In the genomic region with DNA sequence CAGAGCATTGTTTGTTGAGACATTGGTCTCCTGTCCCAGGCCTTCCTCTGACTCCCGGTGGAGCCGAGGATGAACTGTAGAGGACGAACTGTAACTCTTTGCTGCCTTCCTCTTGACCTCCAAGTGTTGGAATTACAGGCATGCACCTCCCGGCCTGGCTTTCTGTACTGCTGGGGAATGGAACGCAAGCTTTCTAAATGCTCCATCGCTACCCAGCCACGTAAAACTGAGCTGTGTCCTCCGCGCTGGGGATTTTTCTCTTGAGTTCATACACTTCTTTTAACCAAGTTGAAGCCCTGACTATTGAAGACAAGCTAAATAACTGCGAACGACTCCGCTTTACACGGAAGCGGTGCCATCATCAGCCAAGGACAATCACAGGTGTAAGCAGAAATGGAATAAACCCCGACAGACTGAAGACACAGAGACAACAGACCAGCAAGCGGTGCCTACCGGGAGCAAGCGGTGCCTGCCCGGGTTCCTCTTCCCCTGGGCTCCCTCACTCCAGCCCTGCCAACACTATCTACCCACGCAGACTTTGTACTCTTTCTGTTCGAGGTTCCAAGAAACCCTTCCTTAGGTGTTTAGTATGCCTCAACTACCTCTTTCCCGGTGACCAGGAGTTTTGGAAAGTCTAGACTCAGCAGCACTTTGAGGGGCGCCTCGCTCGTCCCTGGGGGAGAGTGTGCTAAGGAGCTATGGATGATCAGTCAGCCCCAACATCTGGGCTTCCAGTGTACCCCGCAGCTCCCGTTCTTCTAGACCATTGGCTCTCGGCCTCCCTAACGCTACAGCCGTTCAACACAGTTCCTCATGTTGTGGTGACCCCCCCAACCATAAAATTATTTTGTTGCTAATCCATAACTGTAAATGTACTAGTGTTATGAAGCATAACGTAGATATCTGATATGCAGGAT, we compare ENCODE assay signal across 8 mouse cellular contexts. TPM values are rescaled to one million over a fixed set of nuclear protein-coding genes. Genes with fewer than 3 reads are reported as not detected.
DNase-seq lines count a peak whose midpoint lies in the region; ATAC-seq and TF ChIP-seq lines count a peak whose summit lies in the region.

No protein-coding gene starts in this region.

- no peak for TF ChIP-seq EP300 in liver, embryonic 14.5 days (IDR thresholded peaks at IDR 0.05; ENCODE audit: low read depth)

- H3K9me3 ChIP-seq in hindbrain, embryonic 16.5 days (ENCODE audit: control insufficient read depth, low read length) = no peaks in the 10 kb centered on the region
- H3K9me3 ChIP-seq in liver, embryonic 14.5 days (ENCODE audit: control insufficient read depth, low read length) = no peaks in the 10 kb centered on the region

- no peak for TF ChIP-seq CTCF in testis, adult 2 months (IDR thresholded peaks at IDR 0.05; ENCODE audit: control insufficient read depth, insufficient read depth, insufficient replicate concordance, low read depth, low read length)
- no peak for TF ChIP-seq CTCF in liver, embryonic 14.5 days (IDR thresholded peaks at IDR 0.05; ENCODE audit: low read depth)
- no peak for TF ChIP-seq CTCF in layer of hippocampus, adult 2 months (conservative IDR thresholded peaks at IDR 0.05)

- no peak overlapping the region for H3K9ac ChIP-seq in hindbrain, embryonic 16.5 days (ENCODE audit: low read depth, low read length)
- no peak overlapping the region for H3K9ac ChIP-seq in liver, embryonic 14.5 days (replicated peaks)

- intact Hi-C loops in gastrocnemius, postnatal 36 days (cut with DNase I) = no loop called here

- no peaks in the 10 kb centered on the region; the same call in 1 of the 2 replicates for H3K27me3 ChIP-seq in testis, adult 2 months (ENCODE audit: control insufficient read depth, insufficient read depth, low read length)
- H3K27me3 ChIP-seq in hindbrain, embryonic 16.5 days (replicated peaks; ENCODE audit: control insufficient read depth, insufficient read depth, low read length) = peaks cover 15% of the 10 kb centered on the region
- peaks cover 9% of the 10 kb centered on the region; the same call in 1 of the 2 replicates for H3K27me3 ChIP-seq in liver, embryonic 14.5 days (ENCODE audit: control insufficient read depth, insufficient read depth, low read length)

- ATAC-seq in hindbrain, embryonic 16.5 days = no peak
- peak; percentile 30; the same call in 1 of the 2 replicates for ATAC-seq in liver, embryonic 14.5 days (ENCODE audit: insufficient read depth)
- ATAC-seq in monocyte, adult 5-6 weeks (replicated peaks; ENCODE audit: insufficient number of reproducible peaks, low FRiP score, low TSS enrichment, poor library complexity, severe bottlenecking) = no peak

- peak overlapping the region; percentile 21 for H3K4me2 ChIP-seq in hindbrain, embryonic 16.5 days (ENCODE audit: low read length)
- H3K4me2 ChIP-seq in liver, embryonic 14.5 days (ENCODE audit: low read depth) = peak overlapping the region; percentile 47

- peaks cover 13% of the 10 kb centered on the region for H3K4me1 ChIP-seq in testis, adult 2 months (ENCODE audit: control insufficient read depth, insufficient read depth, low read length)
- H3K4me1 ChIP-seq in hindbrain, embryonic 16.5 days (ENCODE audit: control insufficient read depth, insufficient read depth, low read depth, low read length) = peaks cover 11% of the 10 kb centered on the region; the same call in 1 of the 2 replicates
- peaks cover 5 to 16% of the 10 kb centered on the region in 2 experiments; a peak in 3 of 4 replicates for H3K4me1 ChIP-seq in liver, embryonic 14.5 days (replicated peaks; ENCODE audit: control insufficient read depth in 2 of 2, insufficient read depth in 2 of 2, low read length in 1 of 2)

- no peak overlapping the region for H3K27ac ChIP-seq in testis, adult 2 months (ENCODE audit: control insufficient read depth, insufficient read depth, low read depth, low read length)
- no peak overlapping the region for H3K27ac ChIP-seq in hindbrain, embryonic 16.5 days (ENCODE audit: low read depth, low read length)
- H3K27ac ChIP-seq in liver, embryonic 14.5 days = no peak overlapping the region
- no peak overlapping the region for H3K27ac ChIP-seq in layer of hippocampus, adult 2 months

- no peaks in the 10 kb centered on the region for H3K36me3 ChIP-seq in testis, adult 2 months (ENCODE audit: control insufficient read depth, insufficient read depth, low read length)
- H3K36me3 ChIP-seq in hindbrain, embryonic 16.5 days (ENCODE audit: control insufficient read depth, insufficient read depth, low read length) = no peaks in the 10 kb centered on the region
- no peaks in the 10 kb centered on the region for H3K36me3 ChIP-seq in liver, embryonic 14.5 days (replicated peaks; ENCODE audit: control insufficient read depth, insufficient read depth, low read depth)

- DNase-seq in testis, postnatal 10 days (ENCODE audit: low spot score) = no peak
- DNase-seq in liver, embryonic 14.5 days (ENCODE audit: low read depth in 3 of 3, low spot score in 3 of 3) = no peak
- peak; percentile 35 for DNase-seq in neural tube, embryonic 10.5 days (ENCODE audit: extremely low spot score, low spot score)
- no peak for DNase-seq in gastrocnemius, postnatal 36 days
- DNase-seq in layer of hippocampus, adult 2 months (ENCODE audit: low spot score in 2 of 2) = no peak

- peak overlapping the region; percentile 22 for H3K4me3 ChIP-seq in testis, adult 2 months (ENCODE audit: control insufficient read depth, low read depth, low read length)
- no peak overlapping the region for H3K4me3 ChIP-seq in hindbrain, embryonic 16.5 days (ENCODE audit: low read length)
- H3K4me3 ChIP-seq in liver, embryonic 14.5 days (ENCODE audit: insufficient read depth in 1 of 2, low read depth in 2 of 2, low read length in 2 of 2) = no peak overlapping the region
- H3K4me3 ChIP-seq in layer of hippocampus, adult 2 months = no peak overlapping the region

- WGBS in hindbrain, embryonic 16.5 days = 19% methylated on average over 31 of the region's 31 CpGs
- 17% methylated on average over 31 of the region's 31 CpGs for WGBS in liver, embryonic 14.5 days (ENCODE audit: insufficient replicate concordance)

- no peak for TF ChIP-seq POLR2A in testis, adult 2 months (IDR thresholded peaks at IDR 0.05; ENCODE audit: control insufficient read depth, low read depth, low read length)

RNA-seq across cellular contexts. Expression of a gene that starts 24.3 kb away (rescaled TPM):
- 0.72 and 0.77 TPM in 2 replicates for polyA plus RNA-seq in testis, adult 2 months (2012; rRNA removed)
- 0.28 and 0.56 TPM in 2 replicates for polyA plus RNA-seq in hindbrain, embryonic 16.5 days (2015; fragmentation: Nextera tagmentation; extraction: Ambion mirVana)
- polyA plus RNA-seq in liver, embryonic 14.5 days (2012; rRNA removed) = 0.53 and 0.79 TPM in 2 replicates
- polyA plus RNA-seq in liver, embryonic 14.5 days (2014; fragmentation: Nextera tagmentation; extraction: Ambion mirVana) = 0.68 and 0.69 TPM in 2 replicates
- total RNA-seq in monocyte, adult 5-6 weeks (2017) = 0.32 to 1.6 TPM in 2 of 3 replicates, not detected in the other
- under 1 TPM; 0.79 to 0.82 TPM for total RNA-seq in gastrocnemius, postnatal 36 days (2021)
- 1 to 10 TPM; 4.7 to 4.8 TPM for total RNA-seq in layer of hippocampus, adult 2 months (2021)

RNA-seq across cellular contexts. Expression of a gene that starts 25.5 kb away (rescaled TPM):
- polyA plus RNA-seq in testis, adult 2 months (2012; rRNA removed) = 12.1 and 13.0 TPM in 2 replicates
- 74.9 and 88.9 TPM in 2 replicates for polyA plus RNA-seq in hindbrain, embryonic 16.5 days (2015; fragmentation: Nextera tagmentation; extraction: Ambion mirVana)
- 6.2 and 7.8 TPM in 2 replicates for polyA plus RNA-seq in liver, embryonic 14.5 days (2012; rRNA removed)
- 14.4 and 17.4 TPM in 2 replicates for polyA plus RNA-seq in liver, embryonic 14.5 days (2014; fragmentation: Nextera tagmentation; extraction: Ambion mirVana)
- 24.4 to 36.0 TPM (median 25.5 TPM) in 3 replicates for total RNA-seq in monocyte, adult 5-6 weeks (2017)
- 10 to 100 TPM; 17.2 to 18.0 TPM for total RNA-seq in gastrocnemius, postnatal 36 days (2021)
- total RNA-seq in layer of hippocampus, adult 2 months (2021) = 10 to 100 TPM; 36.7 to 40.6 TPM

RNA-seq across cellular contexts. Expression of a gene that starts 40.8 kb away (rescaled TPM):
- polyA plus RNA-seq in testis, adult 2 months (2012; rRNA removed) = 4.6 and 4.7 TPM in 2 replicates
- 33.6 and 33.7 TPM in 2 replicates for polyA plus RNA-seq in hindbrain, embryonic 16.5 days (2015; fragmentation: Nextera tagmentation; extraction: Ambion mirVana)
- 5.8 and 7.4 TPM in 2 replicates for polyA plus RNA-seq in liver, embryonic 14.5 days (2012; rRNA removed)
- 16.5 and 18.5 TPM in 2 replicates for polyA plus RNA-seq in liver, embryonic 14.5 days (2014; fragmentation: Nextera tagmentation; extraction: Ambion mirVana)
- 122 to 137 TPM (median 132 TPM) in 3 replicates for total RNA-seq in monocyte, adult 5-6 weeks (2017)
- total RNA-seq in gastrocnemius, postnatal 36 days (2021) = 10 to 100 TPM in 1 of 2 experiments, 1 to 10 TPM in 1; 8.5 to 10.0 TPM
- 10 to 100 TPM; 11.1 to 12.7 TPM for total RNA-seq in layer of hippocampus, adult 2 months (2021)
